Mouse (Mus musculus) forebrain, embryonic 12.5 days (tissue): ENCODE results near the gene Syne3. TPM values are rescaled to one million over a fixed set of nuclear protein-coding genes. Genes with fewer than 3 reads are reported as not detected.

ENCODE experiments used
- ATAC-seq: fragments of 200-750 bp; cut with Nextera tagmentation; 2 replicates; pipeline ENCODE4 v1.8.0; 2017; ENCODE audit warnings: moderate TSS enrichment; ENCODE audit not compliant: low FRiP score
- H3K27ac ChIP-seq: fragments of 300-500 bp; sonication (generic); 2 replicates; pipeline ENCODE4 v1.5.1; 2016; ENCODE audit warnings: mild to moderate bottlenecking
- H3K27me3 ChIP-seq: fragments of 300-500 bp; sonication (generic); 2 replicates; pipeline ENCODE4 v1.6.1; 2016; ENCODE audit warnings: mild to moderate bottlenecking
- H3K36me3 ChIP-seq: fragments of 300-500 bp; sonication (generic); replicated peaks from 2 replicates; pipeline ENCODE4 v1.6.1; 2016; ENCODE audit warnings: mild to moderate bottlenecking
- H3K4me1 ChIP-seq: fragments of 300-500 bp; sonication (generic); 2 replicates; pipeline ENCODE4 v1.6.1; 2016
- H3K4me2 ChIP-seq: fragments of 300-500 bp; sonication (generic); 2 replicates; pipeline ENCODE4 v1.6.1; 2016; ENCODE audit warnings: mild to moderate bottlenecking, moderate library complexity
- H3K4me3 ChIP-seq: fragments of 300-500 bp; sonication (generic); replicated peaks from 2 replicates; pipeline ENCODE4 v1.5.1; 2016; ENCODE audit warnings: mild to moderate bottlenecking
- H3K9ac ChIP-seq: fragments of 300-500 bp; sonication (generic); 2 replicates; pipeline ENCODE4 v1.6.1; 2016; ENCODE audit warnings: mild to moderate bottlenecking
- H3K9me3 ChIP-seq: fragments of 300-500 bp; sonication (generic); 2 replicates; pipeline ENCODE4 v1.6.1; 2016
- WGBS: fragments of 180-500 bp; shearing (Covaris S2); methylation state at CpG from one replicate; pipeline ENCODE4 v1.1.7; 2016; 5-methylcytosine and 5-hydroxymethylcytosine counted together
- microRNA-seq: library from miRNA; unstranded; fragments of <30 nt; microRNA quantifications from one replicate; pipeline ENCODE4, GENCODE M21; 2017
- polyA plus RNA-seq: library from polyadenylated mRNA; unstranded; fragments of >200 nt; fragmentation: Nextera tagmentation; extraction: Ambion mirVana; gene quantifications from 2 replicates; pipeline ENCODE4 v1.2.1, GENCODE M21; 2016

The Syne3 gene
- polyA plus RNA-seq, 1 experiment from 2014 or later = 0.13 TPM

GRCm38 (mm10) chr12:104886104-104886503 lies 123.5 kb downstream of the Syne3 start:
- Histone ChIP-seq H3K36me3 (no peaks in the 10 kb centered on the region), H3K4me1 (0 out of 2 replicates have a peak, but pooled peaks cover 5% of the 10 kb centered on the region), H3K9me3 (no peaks in the 10 kb centered on the region), H3K9ac (no peak overlapping the region), H3K4me2 (no peak overlapping the region), H3K27me3 (peaks cover 15% of the 10 kb centered on the region; the same call in 1 of the 2 replicates), H3K4me3 (no peak overlapping the region), H3K27ac (no peak overlapping the region)
- no peak for ATAC-seq
- 85% methylated on average over 7 of the region's 7 CpGs for WGBS

- no peak overlapping the region for H3K4me3 ChIP-seq
- H3K27ac ChIP-seq = no peak overlapping the region
- peaks cover 14% of the 10 kb centered on the region for H3K4me1 ChIP-seq
- H3K9ac ChIP-seq = no peak overlapping the region
- no peak overlapping the region for H3K4me2 ChIP-seq
- H3K36me3 ChIP-seq = no peaks in the 10 kb centered on the region
- H3K27me3 ChIP-seq = peaks cover 25% of the 10 kb centered on the region; the same call in 1 of the 2 replicates
- WGBS = 74% methylated on average over 5 of the region's 5 CpGs
- no peaks in the 10 kb centered on the region for H3K9me3 ChIP-seq
- ATAC-seq = no peak
These were observed 127.1 kb downstream of the Syne3 start for GRCm38 (mm10) chr12:104882533-104882932.

DNA sequence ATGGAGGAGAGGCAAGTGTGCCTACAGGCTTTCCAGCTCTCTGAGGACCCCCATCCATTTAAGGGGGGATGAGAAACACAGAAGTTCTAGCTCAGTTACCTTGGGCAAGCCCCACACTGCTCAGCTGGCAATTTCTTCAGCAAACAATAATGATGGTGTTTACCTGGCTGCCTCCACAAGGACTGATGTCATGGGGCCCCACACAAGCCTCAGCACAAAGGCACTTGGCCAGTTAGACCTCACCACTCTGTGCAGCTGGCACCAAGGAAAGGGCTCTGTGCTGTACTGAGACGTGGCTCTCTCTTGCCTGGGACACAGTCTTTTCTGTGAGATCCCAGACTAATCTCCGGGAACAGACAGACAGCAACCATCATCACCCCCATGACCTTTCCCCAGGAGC lies 127.5 kb downstream of the Syne3 start:
- no peak overlapping the region for H3K4me3 ChIP-seq
- ATAC-seq = no peak
- WGBS = 52% methylated on average over 2 of the region's 2 CpGs
- no peak overlapping the region for H3K27ac ChIP-seq
- H3K9me3 ChIP-seq = no peaks in the 10 kb centered on the region
- H3K27me3 ChIP-seq = peaks cover 29% of the 10 kb centered on the region; the same call in 1 of the 2 replicates
- peaks cover 14% of the 10 kb centered on the region for H3K4me1 ChIP-seq
- H3K4me2 ChIP-seq = no peak overlapping the region
- no peaks in the 10 kb centered on the region for H3K36me3 ChIP-seq
- no peak overlapping the region for H3K9ac ChIP-seq

DNA sequence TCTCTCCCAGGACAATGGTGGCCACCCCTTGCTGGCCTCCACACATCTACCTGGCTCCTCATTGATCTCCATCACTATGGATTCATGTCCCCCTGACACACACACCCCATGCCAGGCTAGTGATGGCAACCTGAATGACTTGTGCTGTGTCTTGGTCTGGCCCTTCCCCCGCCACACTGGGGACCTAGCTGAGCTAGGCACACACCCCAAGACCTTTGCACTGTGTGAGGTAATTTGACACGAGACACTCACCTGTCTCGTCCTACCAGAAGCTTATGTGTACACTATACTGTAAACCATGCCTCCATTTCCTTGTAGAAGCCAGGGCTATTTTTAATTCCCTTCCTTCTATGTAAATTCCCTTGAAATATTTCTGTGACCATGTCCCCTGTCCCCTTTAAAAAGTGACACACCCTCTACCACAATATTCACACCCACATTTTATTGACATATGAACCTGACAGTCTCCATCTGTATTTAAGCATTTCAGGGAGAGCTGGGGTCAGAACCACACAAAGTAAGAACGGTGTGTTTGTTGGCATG lies 128.0 kb downstream of the Syne3 start:
- no peak for ATAC-seq
- no peak overlapping the region for H3K4me3 ChIP-seq
- WGBS = 80% methylated on average over 4 of the region's 4 CpGs
- no peaks in the 10 kb centered on the region for H3K9me3 ChIP-seq
- H3K27me3 ChIP-seq = peaks cover 29% of the 10 kb centered on the region; the same call in 1 of the 2 replicates
- H3K4me2 ChIP-seq = no peak overlapping the region
- no peaks in the 10 kb centered on the region for H3K36me3 ChIP-seq
- H3K4me1 ChIP-seq = peaks cover 14% of the 10 kb centered on the region
- H3K9ac ChIP-seq = no peak overlapping the region
- H3K27ac ChIP-seq = no peak overlapping the region

- Histone ChIP-seq H3K4me3 (no peak overlapping the region), H3K9me3 (no peaks in the 10 kb centered on the region), H3K4me1 (peaks cover 19% of the 10 kb centered on the region), H3K27me3 (peaks cover 34% of the 10 kb centered on the region), H3K36me3 (no peaks in the 10 kb centered on the region), H3K4me2 (no peak overlapping the region), H3K27ac (no peak overlapping the region), H3K9ac (no peak overlapping the region)
- ATAC-seq = peak; percentile 12; the same call in 1 of the 2 replicates
- 79% methylated on average over 12 of the region's 12 CpGs for WGBS
These were observed 129.2 kb downstream of the Syne3 start for GRCm38 (mm10) chr12:104880367-104880766.

Small RNAs within 50 kb of the gene (microRNA-seq; reads per million reads assigned to microRNA genes)
- 5.1 reads per million, percentile 18 among the genes with 10 or more reads in this experiment for gene Mir3069

Other genes with a start within 250 kb of the Syne3 start
- gene Clmn, start 144.7 kb downstream of the Syne3 start, polyA plus RNA-seq = 2.6 and 2.8 TPM in 2 replicates
- 158 and 173 TPM in 2 replicates for gene Glrx5, start 22.9 kb upstream of the Syne3 start, polyA plus RNA-seq
- not detected in 2 replicates for gene Tcl1b2, start 136.2 kb upstream of the Syne3 start, polyA plus RNA-seq
- gene Tcl1b1, start 149.9 kb upstream of the Syne3 start, polyA plus RNA-seq = not detected in 2 replicates
- not detected in 2 replicates for gene Tcl1b5, start 166.5 kb upstream of the Syne3 start, polyA plus RNA-seq
- gene Tcl1b3, start 181.2 kb upstream of the Syne3 start, polyA plus RNA-seq = not detected in 2 replicates
- gene Tcl1b4, start 192.1 kb upstream of the Syne3 start, polyA plus RNA-seq = not detected in 2 replicates
- gene Tcl1, start 213.0 kb upstream of the Syne3 start, polyA plus RNA-seq = not detected in 2 replicates